1 mouse cellular context compared by ENCODE assay signal in the genomic region with DNA sequence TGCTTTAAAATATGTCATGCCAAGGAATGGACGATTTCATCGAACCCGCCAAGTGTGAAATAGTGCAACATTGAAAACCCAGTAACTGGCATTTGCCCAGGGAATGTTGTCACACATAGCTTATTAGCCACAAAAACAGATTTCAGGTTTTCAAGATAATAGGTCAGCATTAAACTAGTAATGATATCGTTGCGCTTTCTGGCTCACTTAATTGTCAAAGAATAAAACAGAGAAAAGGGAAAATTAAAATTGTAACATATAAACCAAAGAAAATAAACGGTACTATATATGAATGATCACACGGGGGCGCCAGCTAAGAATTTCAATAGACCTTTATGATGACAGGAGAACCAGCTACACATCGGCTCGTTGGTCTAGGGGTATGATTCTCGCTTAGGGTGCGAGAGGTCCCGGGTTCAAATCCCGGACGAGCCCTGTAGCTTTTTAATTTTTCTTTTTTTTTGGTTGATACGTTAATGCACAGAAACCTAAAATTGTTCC.
A peak's percentile ranks its signal among the peaks of the same experiment; 100 is the strongest.
TF ChIP-seq lines count a peak whose summit lies in the region.

No protein-coding gene starts in this region.

TF ChIP-seq in MEL, 35 proteins besides CTCF, POLR2A, EP300 and RAD21 (continued from another document):
- TF ChIP-seq MAZ (IDR thresholded peaks at IDR 0.05; ENCODE audit: low read depth, low read length) (no peak), MYC (IDR thresholded peaks at IDR 0.05; ENCODE audit: low read depth, low read length) (no peak), ZMIZ1 (IDR thresholded peaks at IDR 0.05; ENCODE audit: low read depth, low read length) (no peak), ETS1 (IDR thresholded peaks at IDR 0.05; ENCODE audit: low read depth, low read length) (no peak), KAT2A (conservative IDR thresholded peaks at IDR 0.05; ENCODE audit: low read depth, low read length) (peak; percentile 71), SMC3 (IDR thresholded peaks at IDR 0.05; ENCODE audit: low read depth, low read length) (peak; percentile 24), ZNF384 (IDR thresholded peaks at IDR 0.05; ENCODE audit: low read depth, low read length) (peak; percentile 62; the same call in 1 of the 2 replicates), ELF1 (IDR thresholded peaks at IDR 0.05; ENCODE audit: low read depth, low read length) (peak; percentile 83), MAFK (IDR thresholded peaks at IDR 0.05; ENCODE audit: borderline replicate concordance, low read depth, low read length) (peak; percentile 99), MEF2A (IDR thresholded peaks at IDR 0.05; ENCODE audit: extremely low read depth, insufficient replicate concordance, low read depth, low read length, poor library complexity, severe bottlenecking) (no peak), USF2 (IDR thresholded peaks at IDR 0.05; ENCODE audit: borderline replicate concordance in 1 of 2, insufficient read depth in 1 of 2, low read depth in 1 of 2, low read length in 2 of 2) (no peak), TAL1 (IDR thresholded peaks at IDR 0.05; ENCODE audit: low read length) (no peak), USF1 (IDR thresholded peaks at IDR 0.05; ENCODE audit: low read depth, low read length) (no peak)
